Mouse (Mus musculus) liver, embryonic 14.5 days (tissue): ENCODE measurements around the gene Mast2.

Experiments used
- CTCF ChIP-seq: IDR thresholded peaks from 2 replicates; pipeline ENCODE4 v1.5.1; 2016; ENCODE audit warnings: antibody characterized with exemption, low read depth, control low read depth
- EP300 ChIP-seq: IDR thresholded peaks from 2 replicates; pipeline ENCODE4 v1.6.1; 2016; ENCODE audit warnings: antibody characterized with exemption, low read depth

DNA sequence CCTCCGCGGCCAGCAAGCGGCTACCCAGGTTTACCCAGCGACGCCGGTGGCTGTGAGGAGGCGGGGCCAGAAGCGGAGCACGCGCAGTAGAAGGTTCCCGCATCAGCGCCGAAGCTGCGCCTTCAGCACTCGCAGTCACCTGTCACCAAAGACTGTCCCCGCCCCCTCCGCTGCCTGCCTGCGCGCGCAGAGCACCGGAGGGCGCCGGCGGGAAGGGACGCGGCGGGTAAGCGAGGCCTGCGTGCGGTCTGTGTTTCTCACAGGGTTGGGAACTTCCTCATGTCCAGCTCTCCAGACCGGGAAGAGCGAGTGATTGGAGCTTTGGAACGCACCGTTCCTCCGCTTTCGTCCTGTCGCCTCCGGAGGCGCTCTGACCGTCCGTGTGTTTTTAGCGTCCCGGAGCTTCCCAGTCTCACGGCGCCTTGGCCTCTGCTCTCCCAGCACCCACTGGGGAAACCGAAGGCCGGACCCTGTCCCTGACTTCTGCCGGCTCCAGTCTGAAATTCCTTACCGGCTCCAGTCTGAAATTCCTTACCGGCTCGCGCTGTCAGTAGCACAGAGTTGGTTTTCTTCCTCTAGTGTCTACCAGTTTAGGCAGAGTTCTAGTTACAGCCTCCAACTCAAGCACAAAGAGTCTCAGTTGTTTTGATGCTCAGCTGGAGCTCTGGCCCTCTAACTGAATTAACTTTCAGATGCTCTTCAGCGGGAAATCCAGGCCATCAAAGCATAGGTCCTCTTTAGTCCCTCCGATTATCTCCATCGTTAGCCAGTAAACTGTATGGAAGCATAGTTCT, 43.6 kb upstream of the Mast2 start, which contains the start of gene Ipp:
- TF ChIP-seq CTCF (0 out of 2 replicates have a peak, but pooled peaks have one; percentile 26), EP300 (no peak)
